Mouse (Mus musculus) liver, adult 2 months (tissue): ENCODE results near the gene Capza1.

Experiments used
- CTCF ChIP-seq: fragments of 200-500 bp; IDR thresholded peaks from 2 replicates; pipeline ENCODE4 v1.5.1; 2011; ENCODE audit warnings: low read depth, low read length, control low read depth
- POLR2A ChIP-seq: fragments of 200-500 bp; IDR thresholded peaks from 2 replicates; pipeline ENCODE4 v1.6.1; 2011; ENCODE audit warnings: low read length, control low read depth; ENCODE audit not compliant: insufficient read depth; ENCODE audit errors: extremely low read depth

DNA sequence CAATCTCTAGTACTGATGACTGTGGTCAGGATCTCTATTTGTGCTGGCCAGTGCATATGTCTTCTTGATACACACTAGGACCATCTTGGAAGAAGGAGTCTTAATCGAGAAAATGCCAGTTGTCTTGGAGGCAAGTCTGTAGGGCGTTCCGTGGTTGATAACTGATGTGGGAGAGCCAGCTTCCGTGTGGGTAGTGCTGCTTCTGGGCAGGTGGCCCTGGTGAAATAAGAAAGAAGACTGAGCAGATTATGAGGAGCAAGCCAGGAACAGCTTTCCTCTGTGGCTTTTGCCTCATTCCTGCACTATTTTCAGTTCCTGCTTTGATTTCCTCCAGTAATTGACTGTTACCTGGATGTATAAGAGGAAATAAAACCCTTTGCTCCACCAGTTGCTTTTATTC lies 41.1 kb upstream of the Capza1 start:
- TF ChIP-seq CTCF (no peak), POLR2A (no peak)
